Mouse (Mus musculus): ENCODE results near the gene Cinp. TPM values are rescaled to one million over a fixed set of nuclear protein-coding genes. Genes with fewer than 3 reads are reported as not detected.

Cinp gene
- polyA plus RNA-seq, 1 experiment = 71.9 TPM

DNA sequence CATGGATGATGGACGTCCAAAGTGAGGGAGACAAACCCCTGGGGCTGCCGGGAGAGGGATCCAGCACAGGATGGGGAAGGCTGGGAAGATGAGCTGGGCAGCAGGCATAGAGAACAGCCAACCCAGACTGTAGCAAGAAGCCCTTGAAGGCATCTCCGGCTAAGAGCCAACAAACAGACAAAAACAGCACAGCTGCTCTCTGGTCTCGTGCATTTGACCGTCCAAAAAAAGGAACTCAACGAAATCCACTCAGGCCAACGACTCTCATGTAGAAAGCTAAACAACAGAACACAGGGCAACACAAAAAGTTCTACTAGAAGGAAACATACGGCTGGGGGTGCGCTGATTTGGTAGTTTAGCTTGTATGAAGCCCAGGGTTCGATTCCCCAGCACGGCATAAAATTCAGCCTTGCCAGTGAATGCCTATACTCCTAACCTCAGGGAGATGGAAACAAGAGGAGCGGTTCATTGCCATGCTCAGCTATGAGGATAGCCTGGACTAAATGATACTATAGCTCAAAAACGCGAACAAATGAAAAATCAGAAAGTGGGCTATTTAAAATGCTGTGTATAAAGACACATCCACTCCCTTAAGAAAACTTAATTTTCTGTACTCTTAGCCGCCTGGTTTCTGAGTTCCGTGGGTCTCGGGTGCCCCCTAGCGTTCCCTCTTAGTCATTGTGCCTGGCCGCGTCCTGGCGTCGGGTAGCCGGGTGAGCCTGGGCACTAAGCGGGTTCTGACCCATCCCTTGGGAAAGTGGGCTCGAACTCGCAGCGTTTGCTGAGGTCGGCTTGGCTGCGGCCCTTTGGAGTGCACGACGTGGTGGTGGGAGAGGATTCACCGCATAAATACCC lies 45.5 kb downstream of the Cinp start:
- Histone ChIP-seq H3ac (ENCODE audit: control insufficient read depth, insufficient read length, low read depth) (peak overlapping the region; percentile 51), H3K36me3 (ENCODE audit: control insufficient read depth, insufficient read depth) (no peaks in the 10 kb centered on the region)
- TF ChIP-seq CEBPB (IDR thresholded peaks at IDR 0.05; ENCODE audit: low read depth) (no peak), MAX (IDR thresholded peaks at IDR 0.05) (no peak), USF1 (IDR thresholded peaks at IDR 0.05; ENCODE audit: low read depth) (no peak), MYOG (IDR thresholded peaks at IDR 0.05; ENCODE audit: control insufficient read depth, extremely low read depth, insufficient read length) (no peak), CTCF (IDR thresholded peaks at IDR 0.05; ENCODE audit: control insufficient read depth, insufficient read depth, insufficient read length) (peak; percentile 86), FOSL1 (IDR thresholded peaks at IDR 0.05; ENCODE audit: insufficient read depth, low read length, poor library complexity, severe bottlenecking) (no peak), MYOD1 (IDR thresholded peaks at IDR 0.05; ENCODE audit: control insufficient read depth, insufficient read length, low read depth) (no peak)

DNA sequence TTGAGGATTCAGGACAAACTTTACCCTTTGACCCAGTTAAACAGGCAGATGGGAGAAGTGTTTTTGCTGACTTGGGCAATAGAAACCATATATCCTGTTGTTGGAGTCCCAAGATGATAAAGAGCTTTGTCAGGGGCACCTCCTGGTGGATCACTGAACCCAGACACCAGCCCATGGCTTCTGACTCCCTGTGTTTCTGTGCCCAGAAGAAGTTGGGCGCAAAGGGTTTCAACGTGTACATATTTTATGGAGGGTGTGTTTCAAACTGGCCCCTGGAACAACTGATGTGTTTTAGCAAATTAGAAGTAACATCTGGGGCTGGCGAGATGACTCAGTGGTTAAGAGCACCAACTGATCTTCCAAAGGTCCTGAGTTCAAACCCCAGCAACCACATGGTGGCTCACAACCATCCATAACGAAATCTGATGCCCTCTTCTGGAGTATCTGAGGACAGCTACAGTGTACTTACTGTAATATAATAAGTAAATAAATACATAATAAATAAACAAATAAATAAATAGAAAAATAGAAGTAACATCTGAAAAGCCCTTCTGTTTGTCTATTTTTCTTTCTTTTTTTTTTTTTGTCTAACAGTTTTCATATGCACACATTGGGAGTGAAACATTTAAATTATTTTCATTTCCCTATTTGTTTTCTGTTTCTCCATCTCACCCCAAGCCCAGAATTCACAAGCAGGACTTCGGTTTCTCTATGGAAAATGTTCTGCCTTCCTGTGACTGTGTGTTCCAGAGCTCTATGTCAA lies 47.0 kb downstream of the Cinp start:
- no peak for TF ChIP-seq FOSL1 (IDR thresholded peaks at IDR 0.05; ENCODE audit: insufficient read depth, low read length, poor library complexity, severe bottlenecking)
- no peak for TF ChIP-seq CEBPB (IDR thresholded peaks at IDR 0.05; ENCODE audit: low read depth)
- no peak for TF ChIP-seq MYOD1 (IDR thresholded peaks at IDR 0.05; ENCODE audit: control insufficient read depth, insufficient read length, low read depth)
- no peak for TF ChIP-seq MAX (IDR thresholded peaks at IDR 0.05)
- no peak for TF ChIP-seq CTCF (IDR thresholded peaks at IDR 0.05; ENCODE audit: control insufficient read depth, insufficient read depth, insufficient read length)
- TF ChIP-seq MYOG (IDR thresholded peaks at IDR 0.05; ENCODE audit: control insufficient read depth, extremely low read depth, insufficient read length) = no peak
- TF ChIP-seq USF1 (IDR thresholded peaks at IDR 0.05; ENCODE audit: low read depth) = no peak
- H3K27me3 ChIP-seq (ENCODE audit: control insufficient read depth, insufficient read depth, insufficient read length) = no peaks in the 10 kb centered on the region
- H3ac ChIP-seq (ENCODE audit: control insufficient read depth, insufficient read length, low read depth) = no peak overlapping the region
- no peaks in the 10 kb centered on the region for H3K36me3 ChIP-seq (ENCODE audit: control insufficient read depth, insufficient read depth)
- no peaks in the 10 kb centered on the region for H3K79me3 ChIP-seq (ENCODE audit: low read depth)
- no peak overlapping the region for H3K4me3 ChIP-seq (ENCODE audit: insufficient read depth, poor library complexity, severe bottlenecking)
- no peaks in the 10 kb centered on the region for H3K79me2 ChIP-seq (ENCODE audit: control insufficient read depth, insufficient read depth)

More for the DNA sequence above, 45.5 kb downstream of the Cinp start:
- H3K4me3 ChIP-seq (ENCODE audit: insufficient read depth, poor library complexity, severe bottlenecking) = no peak overlapping the region
- H3K27me3 ChIP-seq (ENCODE audit: control insufficient read depth, insufficient read depth, insufficient read length) = no peaks in the 10 kb centered on the region
- no peaks in the 10 kb centered on the region for H3K79me3 ChIP-seq (ENCODE audit: low read depth)
- no peaks in the 10 kb centered on the region for H3K79me2 ChIP-seq (ENCODE audit: control insufficient read depth, insufficient read depth)

DNA sequence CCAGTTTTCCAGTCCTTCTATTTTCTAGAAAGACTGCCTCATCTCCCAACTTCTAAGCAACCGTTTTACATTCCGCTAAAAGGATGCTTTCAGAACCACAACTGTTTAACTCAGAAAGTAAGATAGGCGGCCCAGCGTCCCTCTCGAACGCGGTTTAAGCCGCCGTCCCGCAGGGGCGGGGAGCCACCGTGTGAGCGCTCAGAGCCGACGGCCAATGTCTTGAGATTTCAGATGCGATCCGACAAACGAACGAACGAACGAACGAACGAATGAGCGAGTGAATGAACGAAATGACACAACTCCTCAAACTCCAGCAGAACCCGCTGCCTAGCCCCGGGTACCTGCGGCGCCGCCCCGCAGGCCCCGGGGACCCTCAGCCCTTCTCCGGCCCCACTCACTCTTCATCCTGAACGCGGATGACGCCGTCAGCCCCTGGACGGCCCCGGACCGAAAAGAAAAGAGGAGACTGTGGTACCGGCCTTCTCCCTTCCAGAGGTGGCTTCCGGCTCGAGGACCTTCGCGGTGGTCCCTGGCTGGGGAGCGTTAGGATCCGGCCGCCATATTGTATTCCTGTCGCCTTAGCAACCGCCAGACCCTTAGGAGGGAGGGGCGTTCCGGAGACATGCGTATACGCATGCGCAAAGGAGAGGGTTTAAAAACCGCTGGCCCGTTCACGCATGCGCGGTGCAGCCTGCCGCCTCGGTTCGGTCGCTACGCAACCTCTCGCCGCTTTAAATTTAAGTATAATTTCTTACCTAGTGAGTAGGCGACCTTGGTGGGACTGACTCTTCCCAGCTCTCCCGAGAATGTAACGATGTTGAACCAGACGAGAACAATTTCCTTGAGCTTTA lies 48.4 kb downstream of the Cinp start, which contains the start of gene Mok:
TSS of gene Mok (minus strand) at position 592 of the 851 bp plus-strand sequence.
- Histone ChIP-seq H3K79me3 (ENCODE audit: low read depth) (no peaks in the 10 kb centered on the region), H3K36me3 (ENCODE audit: control insufficient read depth, insufficient read depth) (no peaks in the 10 kb centered on the region), H3K79me2 (ENCODE audit: control insufficient read depth, insufficient read depth) (no peaks in the 10 kb centered on the region), H3K4me3 (ENCODE audit: insufficient read depth, poor library complexity, severe bottlenecking) (peak within 1 kb of the TSS; percentile 82), H3K27me3 (ENCODE audit: control insufficient read depth, insufficient read depth, insufficient read length) (no peaks in the 10 kb centered on the region), H3ac (ENCODE audit: control insufficient read depth, insufficient read length, low read depth) (peak within 1 kb of the TSS; percentile 46)
- TF ChIP-seq FOSL1 (IDR thresholded peaks at IDR 0.05; ENCODE audit: insufficient read depth, low read length, poor library complexity, severe bottlenecking) (no peak), CEBPB (IDR thresholded peaks at IDR 0.05; ENCODE audit: low read depth) (no peak), CTCF (IDR thresholded peaks at IDR 0.05; ENCODE audit: control insufficient read depth, insufficient read depth, insufficient read length) (no peak), MYOD1 (IDR thresholded peaks at IDR 0.05; ENCODE audit: control insufficient read depth, insufficient read length, low read depth) (no peak), USF1 (IDR thresholded peaks at IDR 0.05; ENCODE audit: low read depth) (no peak), MYOG (IDR thresholded peaks at IDR 0.05; ENCODE audit: control insufficient read depth, extremely low read depth, insufficient read length) (no peak), MAX (IDR thresholded peaks at IDR 0.05) (no peak)

DNA sequence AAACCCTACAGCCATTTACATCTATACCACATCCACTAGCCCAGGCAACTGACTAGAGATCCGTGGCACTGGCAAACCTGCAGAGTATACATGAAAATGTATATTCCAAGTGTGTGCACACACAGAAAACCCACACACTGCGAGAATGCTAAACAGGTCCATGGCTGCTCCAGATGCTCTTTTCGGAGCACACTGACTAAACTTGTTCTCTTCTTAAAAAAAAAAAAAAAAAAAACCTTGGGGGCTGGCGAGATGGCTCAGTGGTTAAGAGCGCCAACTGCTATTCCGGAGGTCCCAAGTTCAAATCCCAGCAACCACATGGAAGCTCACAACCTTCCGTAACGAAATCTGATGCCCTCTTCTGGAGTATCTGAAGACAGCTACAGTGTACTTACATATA lies 51.1 kb downstream of the Cinp start:
- Histone ChIP-seq H3K79me2 (ENCODE audit: control insufficient read depth, insufficient read depth) (no peaks in the 10 kb centered on the region), H3K79me3 (ENCODE audit: low read depth) (no peaks in the 10 kb centered on the region), H3K4me3 (ENCODE audit: insufficient read depth, poor library complexity, severe bottlenecking) (no peak overlapping the region), H3K36me3 (ENCODE audit: control insufficient read depth, insufficient read depth) (no peaks in the 10 kb centered on the region), H3K27me3 (ENCODE audit: control insufficient read depth, insufficient read depth, insufficient read length) (no peaks in the 10 kb centered on the region), H3ac (ENCODE audit: control insufficient read depth, insufficient read length, low read depth) (no peak overlapping the region)
- no peak for TF ChIP-seq FOSL1 (IDR thresholded peaks at IDR 0.05; ENCODE audit: insufficient read depth, low read length, poor library complexity, severe bottlenecking)
- no peak for TF ChIP-seq CTCF (IDR thresholded peaks at IDR 0.05; ENCODE audit: control insufficient read depth, insufficient read depth, insufficient read length)
- no peak for TF ChIP-seq CEBPB (IDR thresholded peaks at IDR 0.05; ENCODE audit: low read depth)
- TF ChIP-seq USF1 (IDR thresholded peaks at IDR 0.05; ENCODE audit: low read depth) = no peak
- no peak for TF ChIP-seq MAX (IDR thresholded peaks at IDR 0.05)
- no peak for TF ChIP-seq MYOG (IDR thresholded peaks at IDR 0.05; ENCODE audit: control insufficient read depth, extremely low read depth, insufficient read length)
- TF ChIP-seq MYOD1 (IDR thresholded peaks at IDR 0.05; ENCODE audit: control insufficient read depth, insufficient read length, low read depth) = no peak
